Mouse (Mus musculus) MEL (cell line): ENCODE results near the gene Rfc5. TPM values are rescaled to one million over a fixed set of nuclear protein-coding genes. Genes with fewer than 3 reads are reported as not detected.
A peak's percentile ranks its signal among the peaks of the same experiment; 100 is the strongest.

Experiments
- DNase-seq: peaks from one replicate; pipeline ENCODE4 v3.0.0; 2011; ENCODE audit warnings: low read depth, low spot score
- H3K27ac ChIP-seq: 2 replicates; pipeline ENCODE4 v1.5.1; 2012; ENCODE audit warnings: low read depth, mild to moderate bottlenecking, control low read depth, low read length, moderate library complexity; ENCODE audit not compliant: control insufficient read depth
- H3K27me3 ChIP-seq, 2 experiments: fragments of 150-350 bp in 1 of 2; sonication (generic) in 1 of 2; 2 replicates each; pipeline ENCODE4 v1.6.1; 2012; ENCODE audit warnings: low read length in 2 of 2, mild to moderate bottlenecking in 2 of 2, improper control_type of control experiment in 1 of 2, moderate library complexity in 1 of 2; ENCODE audit not compliant: insufficient read depth in 2 of 2, control insufficient read depth in 1 of 2
- H3K36me3 ChIP-seq, 2 experiments: 2 replicates each; pipeline ENCODE4 v1.6.1; 2012 to 2014; ENCODE audit warnings: low read length in 2 of 2, improper control_type of control experiment in 1 of 2, inconsistent platforms in 1 of 2, mild to moderate bottlenecking in 1 of 2; ENCODE audit not compliant: insufficient read depth in 2 of 2, control insufficient read depth in 1 of 2
- H3K4me1 ChIP-seq, 2 experiments: fragments of 150-350 bp in 1 of 2; sonication (generic) in 1 of 2; 2 replicates each; pipeline ENCODE4 v1.6.1; 2012; ENCODE audit warnings: low read length in 2 of 2, improper control_type of control experiment in 1 of 2, mild to moderate bottlenecking in 1 of 2; ENCODE audit not compliant: insufficient read depth in 2 of 2, control insufficient read depth in 1 of 2
- H3K4me3 ChIP-seq, 2 experiments: fragments of 150-350 bp in 1 of 2; sonication (generic) in 1 of 2; 2 replicates each; pipeline ENCODE4 v1.5.1; 2012; ENCODE audit warnings: low read depth in 2 of 2, low read length in 2 of 2, mild to moderate bottlenecking in 2 of 2, moderate library complexity in 2 of 2, control low read depth in 1 of 2, improper control_type of control experiment in 1 of 2; ENCODE audit not compliant: control insufficient read depth in 1 of 2, insufficient read depth in 1 of 2
- H3K79me2 ChIP-seq: 2 replicates; pipeline ENCODE4 v1.6.1; 2012; ENCODE audit warnings: mild to moderate bottlenecking, low read length, moderate library complexity; ENCODE audit not compliant: control insufficient read depth, poor library complexity, insufficient read depth
- H3K9ac ChIP-seq: 2 replicates; pipeline ENCODE4 v1.6.1; 2012; ENCODE audit warnings: low read depth, mild to moderate bottlenecking, control low read depth, low read length, moderate library complexity; ENCODE audit not compliant: control insufficient read depth, poor library complexity, severe bottlenecking
- H3K9me3 ChIP-seq: fragments of 150-350 bp; sonication (generic); replicated peaks from 2 replicates; pipeline ENCODE4 v1.6.1; 2012; ENCODE audit warnings: mild to moderate bottlenecking, low read length, improper control_type of control experiment, moderate library complexity; ENCODE audit not compliant: insufficient read depth
- CHD1 ChIP-seq: IDR thresholded peaks from 2 replicates; pipeline ENCODE4 v1.6.1; 2012; ENCODE audit warnings: low read depth, mild to moderate bottlenecking, inconsistent platforms, low read length, improper control_type of control experiment
- CHD2 ChIP-seq: IDR thresholded peaks from 2 replicates; pipeline ENCODE4 v1.6.1; 2011; ENCODE audit warnings: low read length, improper control_type of control experiment
- ELF1 ChIP-seq: IDR thresholded peaks from 2 replicates; pipeline ENCODE4 v1.6.1; 2014; ENCODE audit warnings: low read depth, mild to moderate bottlenecking, inconsistent platforms, low read length, improper control_type of control experiment, moderate library complexity
- EP300 ChIP-seq, 2 experiments: IDR thresholded peaks; 2 replicates each; pipeline ENCODE4 v1.6.1; 2011; ENCODE audit warnings: improper control_type of control experiment in 2 of 2, low read length in 2 of 2, low read depth in 1 of 2, mild to moderate bottlenecking in 1 of 2
- ETS1 ChIP-seq: IDR thresholded peaks from 2 replicates; pipeline ENCODE4 v1.6.1; 2012; ENCODE audit warnings: low read depth, mild to moderate bottlenecking, inconsistent platforms, low read length, improper control_type of control experiment, moderate library complexity
- GABPA ChIP-seq: IDR thresholded peaks from 2 replicates; pipeline ENCODE4 v1.6.1; 2012; ENCODE audit warnings: low read depth, mild to moderate bottlenecking, inconsistent platforms, low read length, improper control_type of control experiment, moderate library complexity
- GATA1 ChIP-seq: IDR thresholded peaks from 2 replicates; pipeline ENCODE4 v1.6.1; 2011; ENCODE audit warnings: low read depth, low read length, improper control_type of control experiment
- HCFC1 ChIP-seq: IDR thresholded peaks from 2 replicates; pipeline ENCODE4 v1.6.1; 2012; ENCODE audit warnings: low read depth, mild to moderate bottlenecking, inconsistent platforms, low read length, improper control_type of control experiment, moderate library complexity
- JUND ChIP-seq: IDR thresholded peaks from 2 replicates; pipeline ENCODE4 v1.6.1; 2011; ENCODE audit warnings: low read depth, mild to moderate bottlenecking, improper control_type of control experiment, low read length
- KAT2A ChIP-seq: conservative IDR thresholded peaks from 2 replicates; pipeline ENCODE4 v1.6.1; 2012; ENCODE audit warnings: low read depth, low read length, improper control_type of control experiment, inconsistent platforms
- MAX ChIP-seq: IDR thresholded peaks from 2 replicates; pipeline ENCODE4 v1.6.1; 2011; ENCODE audit warnings: low read length, improper control_type of control experiment
- MAZ ChIP-seq: IDR thresholded peaks from 2 replicates; pipeline ENCODE4 v1.6.1; 2012; ENCODE audit warnings: low read depth, mild to moderate bottlenecking, inconsistent platforms, low read length, improper control_type of control experiment
- MYB ChIP-seq: IDR thresholded peaks from 2 replicates; pipeline ENCODE4 v1.6.1; 2011; ENCODE audit warnings: mild to moderate bottlenecking, low read depth, low read length, improper control_type of control experiment
- NELFE ChIP-seq: IDR thresholded peaks from 2 replicates; pipeline ENCODE4 v1.6.1; 2011; ENCODE audit warnings: low read depth, low read length, improper control_type of control experiment
- NRF1 ChIP-seq: IDR thresholded peaks from 2 replicates; pipeline ENCODE4 v1.6.1; 2014; ENCODE audit warnings: low read depth, mild to moderate bottlenecking, inconsistent platforms, low read length, improper control_type of control experiment, moderate library complexity; ENCODE audit not compliant: poor library complexity, insufficient read depth, severe bottlenecking
- POLR2AphosphoS2 ChIP-seq: IDR thresholded peaks from 2 replicates; pipeline ENCODE4 v1.6.1; 2011; ENCODE audit warnings: low read length, improper control_type of control experiment
- RAD21 ChIP-seq: IDR thresholded peaks from 2 replicates; pipeline ENCODE4 v1.6.1; 2011; ENCODE audit warnings: mild to moderate bottlenecking, low read depth, low read length, improper control_type of control experiment
- RCOR1 ChIP-seq: IDR thresholded peaks from 2 replicates; pipeline ENCODE4 v1.6.1; 2012; ENCODE audit warnings: low read depth, mild to moderate bottlenecking, inconsistent platforms, low read length, improper control_type of control experiment
- SIN3A ChIP-seq: IDR thresholded peaks from 2 replicates; pipeline ENCODE4 v1.6.1; 2012; ENCODE audit warnings: low read length, improper control_type of control experiment, inconsistent platforms
- SMC3 ChIP-seq: IDR thresholded peaks from 2 replicates; pipeline ENCODE4 v1.6.1; 2011; ENCODE audit warnings: low read depth, low read length, improper control_type of control experiment
- TAL1 ChIP-seq: IDR thresholded peaks from 2 replicates; pipeline ENCODE4 v1.6.1; 2012; ENCODE audit warnings: mild to moderate bottlenecking, inconsistent platforms, low read length, moderate library complexity, mixed read lengths
- TBP ChIP-seq: IDR thresholded peaks from 2 replicates; pipeline ENCODE4 v1.8.0; 2011; ENCODE audit warnings: low read depth, low read length, improper control_type of control experiment
- TCF12 ChIP-seq: IDR thresholded peaks from 2 replicates; pipeline ENCODE4 v1.6.1; 2014; ENCODE audit warnings: low read depth, mild to moderate bottlenecking, inconsistent platforms, low read length, improper control_type of control experiment, moderate library complexity
- UBTF ChIP-seq: IDR thresholded peaks from 2 replicates; pipeline ENCODE4 v1.6.1; 2012; ENCODE audit warnings: low read depth, mild to moderate bottlenecking, inconsistent platforms, low read length, improper control_type of control experiment, moderate library complexity, borderline replicate concordance; ENCODE audit not compliant: insufficient read depth
- ZC3H11A ChIP-seq: IDR thresholded peaks from 2 replicates; pipeline ENCODE4 v1.6.1; 2012; ENCODE audit warnings: low read depth, mild to moderate bottlenecking, inconsistent platforms, low read length, improper control_type of control experiment
- ZKSCAN1 ChIP-seq: IDR thresholded peaks from 2 replicates; pipeline ENCODE4 v1.6.1; 2012; ENCODE audit warnings: low read depth, mild to moderate bottlenecking, inconsistent platforms, low read length, improper control_type of control experiment, moderate library complexity
- ZMIZ1 ChIP-seq: IDR thresholded peaks from 2 replicates; pipeline ENCODE4 v1.6.1; 2012; ENCODE audit warnings: low read depth, mild to moderate bottlenecking, inconsistent platforms, low read length, improper control_type of control experiment, moderate library complexity
- ZNF384 ChIP-seq: IDR thresholded peaks from 2 replicates; pipeline ENCODE4 v1.6.1; 2012; ENCODE audit warnings: low read depth, mild to moderate bottlenecking, inconsistent platforms, low read length, improper control_type of control experiment
- polyA plus RNA-seq, 2 experiments: library from polyadenylated mRNA; stranded (reverse) in 1 of 2; unstranded in 1 of 2; fragments of >175 nt in 1 of 2; fragments of >200 nt in 1 of 2; gene quantifications; 2 replicates each; pipeline versions ENCODE4 v1.2.1 to v1.2.4; 2012; ENCODE audit warnings: low replicate concordance in 2 of 2, low read depth in 1 of 2; ENCODE audit not compliant: insufficient read length in 2 of 2, insufficient read depth in 1 of 2, missing spikeins in 1 of 2
- total RNA-seq: library from RNA; depleted of rRNA; stranded (reverse); fragments of 300-350 nt; gene quantifications from 2 replicates; pipeline ENCODE4 v1.2.3, GENCODE M21; 2012

Gene Rfc5
- total and polyA plus RNA-seq, 3 experiments = 98.9 to 158 TPM; not detected in 1

GRCm38 (mm10) chr5:117354121-117354520 is 34.7 kb downstream of the Rfc5 start:
- no peak overlapping the region for H3K4me3 ChIP-seq
- H3K4me1 ChIP-seq = peaks cover 4 to 15% of the 10 kb centered on the region in 2 experiments; a peak in 3 of 4 replicates
- peak; percentile 57 for DNase-seq
- peaks cover 0 to 21% of the 10 kb centered on the region in 2 experiments; a peak in 2 of 4 replicates for H3K36me3 ChIP-seq
- TF ChIP-seq TBP = no peak
- peak in 1 of 2 experiments; percentile 40; a peak in 2 of 4 replicates for TF ChIP-seq EP300 (IDR thresholded peaks at IDR 0.05; ENCODE audit: low read depth in 1 of 2, low read length in 2 of 2)
- TF ChIP-seq TCF12 = peak; percentile 54; the same call in 1 of the 2 replicates
- TF ChIP-seq ELF1 = 0 out of 2 replicates have a peak, but pooled peaks have one; percentile 12
- TF ChIP-seq TAL1 = no peak
- TF ChIP-seq RCOR1 = peak; percentile 20; the same call in 1 of the 2 replicates
- peak; percentile 7; the same call in 1 of the 2 replicates for TF ChIP-seq SIN3A
- peak; percentile 52 for TF ChIP-seq ETS1
- no peaks in the 10 kb centered on the region for H3K27me3 ChIP-seq
- peaks cover 9% of the 10 kb centered on the region for H3K79me2 ChIP-seq
- H3K9ac ChIP-seq = no peak overlapping the region
- H3K27ac ChIP-seq = 0 out of 2 replicates have a peak overlapping the region, but pooled peaks have one; percentile 10
- H3K9me3 ChIP-seq = no peaks in the 10 kb centered on the region

- Histone ChIP-seq H3K9ac (no peak overlapping the region), H3K36me3 (peaks cover 0 to 5% of the 10 kb centered on the region in 2 experiments; a peak in 1 of 4 replicates), H3K4me1 (peaks cover 2 to 5% of the 10 kb centered on the region in 2 experiments; a peak in 3 of 4 replicates)
Observed at GRCm38 (mm10) chr5:117348279-117348678, 40.6 kb downstream of the Rfc5 start.

GRCm38 (mm10) chr5:117347838-117348237 is 41.0 kb downstream of the Rfc5 start:
- Histone ChIP-seq H3K27ac (no peak overlapping the region), H3K27me3 (no peaks in the 10 kb centered on the region), H3K4me3 (no peak overlapping the region), H3K9me3 (no peaks in the 10 kb centered on the region), H3K79me2 (no peaks in the 10 kb centered on the region), H3K9ac (no peak overlapping the region), H3K36me3 (peaks cover 0 to 5% of the 10 kb centered on the region in 2 experiments; a peak in 1 of 4 replicates), H3K4me1 (peaks cover 2 to 5% of the 10 kb centered on the region in 2 experiments; a peak in 3 of 4 replicates)
- DNase-seq = no peak
- TF ChIP-seq NELFE (no peak), MAX (no peak), TAL1 (no peak), CHD2 (no peak), RAD21 (no peak), GATA1 (no peak), ZKSCAN1 (no peak), NRF1 (no peak), TCF12 (no peak), GABPA (no peak), MAZ (no peak), SMC3 (no peak), HCFC1 (no peak), ZMIZ1 (no peak)

More at GRCm38 (mm10) chr5:117348279-117348678, 40.6 kb downstream of the Rfc5 start:
- H3K79me2 ChIP-seq = no peaks in the 10 kb centered on the region
- no peak overlapping the region for H3K4me3 ChIP-seq
- TF ChIP-seq ELF1 = no peak
- TF ChIP-seq ZNF384 = no peak
- no peak for TF ChIP-seq ZKSCAN1
- no peak for TF ChIP-seq SMC3
- no peak for TF ChIP-seq RAD21
- no peak for TF ChIP-seq JUND
- TF ChIP-seq MYB = no peak
- no peak for TF ChIP-seq ZMIZ1
- TF ChIP-seq TAL1 = no peak
- no peak for TF ChIP-seq ZC3H11A
- no peak for TF ChIP-seq POLR2AphosphoS2
- TF ChIP-seq EP300 (IDR thresholded peaks at IDR 0.05; ENCODE audit: low read depth in 1 of 2, low read length in 2 of 2) = no peak
- TF ChIP-seq RCOR1 = no peak
- TF ChIP-seq CHD1 = no peak
- no peak for TF ChIP-seq KAT2A
- no peak for TF ChIP-seq MAX
- TF ChIP-seq UBTF = no peak
- TF ChIP-seq TCF12 = no peak
- TF ChIP-seq, all 39 proteins: peak for 0
- H3K27ac ChIP-seq = no peak overlapping the region
- H3K27me3 ChIP-seq = no peaks in the 10 kb centered on the region
- no peaks in the 10 kb centered on the region for H3K9me3 ChIP-seq
- no peak for DNase-seq
